Mouse (Mus musculus): ENCODE measurements at regions not wholly inside any gene's neighbourhood (a gene's known extent, or its start where the extent isn't known, plus 50 kb on each side); places are given as distances from the start of the nearest gene placed in this dataset.

DNA sequence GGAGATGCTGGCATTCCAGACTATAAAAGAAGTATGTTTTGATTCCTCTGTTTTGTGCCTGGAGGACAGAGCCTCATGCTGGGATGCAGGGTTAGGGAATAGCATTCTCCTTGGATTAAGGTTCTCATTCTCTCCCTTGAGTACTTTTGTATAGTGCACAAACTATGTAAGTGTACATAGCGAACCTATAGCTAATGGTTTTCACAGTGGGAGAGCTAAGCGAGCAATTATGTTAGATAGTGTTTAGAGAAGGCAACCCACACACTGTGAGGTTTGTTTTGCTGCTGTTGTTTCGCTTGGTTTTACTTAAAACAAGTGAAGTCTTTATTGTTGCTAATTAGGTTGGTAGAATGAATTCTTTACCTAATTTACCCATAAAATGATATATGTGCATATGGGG lies 266.2 kb downstream of the 1700017N19Rik start:
- Histone ChIP-seq H3K9me3 (replicated peaks; ENCODE audit: control insufficient read depth, low read length, poor library complexity, severe bottlenecking) (no peaks in the 10 kb centered on the region), H3K4me1 (ENCODE audit: control insufficient read depth, insufficient read depth, low read length) (no peaks in the 10 kb centered on the region), H3K36me3 (ENCODE audit: control insufficient read depth, insufficient read depth, low read length) (no peaks in the 10 kb centered on the region), H3K4me3 (ENCODE audit: low read depth, low read length) (no peak overlapping the region), H3K4me2 (ENCODE audit: low read length) (no peak overlapping the region), H3K9ac (ENCODE audit: low read depth, low read length) (no peak overlapping the region), H3K27me3 (ENCODE audit: control insufficient read depth, insufficient read depth, low read depth, low read length) (no peaks in the 10 kb centered on the region), H3K27ac (ENCODE audit: low read length) (no peak overlapping the region)
- 63% methylated on average over 3 of the region's 3 CpGs for WGBS
- no peak for ATAC-seq

DNA sequence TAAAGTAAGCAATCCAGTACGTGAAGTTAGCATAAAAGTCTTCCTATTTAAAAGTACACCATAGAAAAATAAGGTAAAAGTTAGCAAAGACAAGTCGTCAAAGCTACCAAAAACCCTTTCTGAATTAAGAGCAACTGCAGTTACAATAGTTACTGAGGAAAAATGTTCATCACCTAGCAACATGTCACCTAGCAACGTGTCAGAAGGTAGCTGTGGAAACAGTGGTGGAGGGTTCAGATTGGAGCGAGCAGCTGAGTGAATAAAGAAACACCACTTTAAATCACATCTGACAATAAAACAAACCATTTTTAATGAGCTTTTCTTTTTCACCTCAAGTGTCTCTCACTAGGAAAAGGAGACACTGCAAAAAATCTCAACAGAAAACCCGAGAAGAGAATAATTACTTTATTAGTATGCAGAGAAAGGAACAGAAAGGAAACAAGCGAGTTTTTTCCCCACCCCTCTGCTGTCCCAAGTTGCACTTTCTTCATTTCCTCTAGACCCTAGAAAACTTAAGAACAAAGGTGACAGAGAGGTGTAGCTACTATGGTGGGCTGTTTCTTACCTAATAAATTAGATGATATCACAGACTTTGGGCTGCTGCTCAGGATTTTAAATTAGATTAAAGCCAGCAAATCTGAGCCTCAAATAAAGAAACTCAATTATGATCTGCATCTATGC lies 275.4 kb downstream of the 1700017N19Rik start:
- H3K36me3 ChIP-seq (ENCODE audit: control insufficient read depth, insufficient read depth, low read length) = no peaks in the 10 kb centered on the region
- H3K27ac ChIP-seq (ENCODE audit: low read length) = peak overlapping the region; percentile 38; the same call in 1 of the 2 replicates
- 0 out of 2 replicates have a peak overlapping the region, but pooled peaks have one; percentile 23 for H3K4me2 ChIP-seq (ENCODE audit: low read length)
- no peaks in the 10 kb centered on the region for H3K9me3 ChIP-seq (replicated peaks; ENCODE audit: control insufficient read depth, low read length, poor library complexity, severe bottlenecking)
- WGBS = 9% methylated on average over 6 of the region's 6 CpGs
- 0 out of 2 replicates have a peak overlapping the region, but pooled peaks have one; percentile 6 for H3K9ac ChIP-seq (ENCODE audit: low read depth, low read length)
- no peaks in the 10 kb centered on the region for H3K27me3 ChIP-seq (ENCODE audit: control insufficient read depth, insufficient read depth, low read depth, low read length)
- H3K4me3 ChIP-seq (ENCODE audit: low read depth, low read length) = no peak overlapping the region
- peak; percentile 98 for ATAC-seq
- H3K4me1 ChIP-seq (ENCODE audit: control insufficient read depth, insufficient read depth, low read length) = peaks cover 7% of the 10 kb centered on the region

DNA sequence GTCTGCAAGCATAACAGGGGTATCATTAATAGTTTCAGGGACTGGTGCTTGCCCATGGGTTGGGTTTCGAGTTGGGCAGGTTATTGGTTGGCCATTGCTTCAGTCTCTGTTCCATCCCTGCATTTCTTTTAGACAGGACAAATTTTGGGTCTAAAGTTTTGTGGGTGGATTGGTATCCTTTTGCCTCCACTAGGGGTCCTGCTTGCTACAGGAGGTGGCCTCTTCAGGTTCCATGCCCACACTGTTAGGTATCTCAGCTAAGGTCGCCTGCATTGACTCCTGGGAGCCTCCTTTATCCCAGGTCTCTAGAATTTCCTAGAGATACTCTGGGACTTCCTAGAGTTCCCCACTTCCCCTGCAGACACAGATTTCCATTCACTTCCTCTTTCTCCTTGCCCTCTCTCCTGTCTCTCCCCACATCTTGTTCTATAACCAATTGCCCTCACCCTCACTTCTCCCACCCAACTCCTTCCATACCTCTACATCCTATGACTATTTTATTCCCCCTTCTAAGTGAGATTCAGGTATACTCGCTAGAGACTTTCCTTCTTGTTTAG lies 278.2 kb downstream of the 1700017N19Rik start:
- WGBS = 57% methylated on average over 3 of the region's 3 CpGs
- no peak for ATAC-seq
- H3K4me1 ChIP-seq (ENCODE audit: control insufficient read depth, insufficient read depth, low read length) = peaks cover 7% of the 10 kb centered on the region

DNA sequence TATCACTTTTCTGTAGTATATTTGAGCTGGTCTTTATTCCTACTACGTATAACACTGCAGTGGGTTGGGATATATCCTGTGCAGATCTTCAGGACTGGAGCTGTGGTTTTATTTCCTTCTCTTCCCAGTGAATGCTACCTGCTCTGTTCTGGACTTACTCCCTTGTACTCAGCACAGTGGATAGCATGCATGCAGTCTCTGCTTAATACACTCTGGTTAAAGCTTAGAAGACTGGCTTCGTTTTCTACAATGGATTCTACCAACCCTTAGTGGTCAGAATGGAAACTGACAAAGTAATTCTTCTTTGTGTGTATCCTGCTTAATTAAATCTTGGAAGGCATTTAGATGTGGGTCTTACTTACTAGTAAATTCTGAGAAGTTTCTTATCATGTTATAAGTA lies 292.3 kb downstream of the 1700017N19Rik start:
- H3K36me3 ChIP-seq (ENCODE audit: control insufficient read depth, insufficient read depth, low read length) = no peaks in the 10 kb centered on the region
- no peaks in the 10 kb centered on the region for H3K27me3 ChIP-seq (ENCODE audit: control insufficient read depth, insufficient read depth, low read depth, low read length)
- H3K9ac ChIP-seq (ENCODE audit: low read depth, low read length) = no peak overlapping the region
- WGBS = 83% methylated on average over 2 of the region's 2 CpGs
- no peaks in the 10 kb centered on the region for H3K9me3 ChIP-seq (replicated peaks; ENCODE audit: control insufficient read depth, low read length, poor library complexity, severe bottlenecking)
- no peak overlapping the region for H3K4me2 ChIP-seq (ENCODE audit: low read length)
- no peak overlapping the region for H3K4me3 ChIP-seq (ENCODE audit: low read depth, low read length)
- no peak for ATAC-seq
- H3K4me1 ChIP-seq (ENCODE audit: control insufficient read depth, insufficient read depth, low read length) = no peaks in the 10 kb centered on the region; the same call in 1 of the 2 replicates
- H3K27ac ChIP-seq (ENCODE audit: low read length) = no peak overlapping the region

More for the DNA sequence above, 278.2 kb downstream of the 1700017N19Rik start:
- H3K27me3 ChIP-seq (ENCODE audit: control insufficient read depth, insufficient read depth, low read depth, low read length) = no peaks in the 10 kb centered on the region
- no peaks in the 10 kb centered on the region for H3K36me3 ChIP-seq (ENCODE audit: control insufficient read depth, insufficient read depth, low read length)
- H3K4me2 ChIP-seq (ENCODE audit: low read length) = no peak overlapping the region
- H3K9me3 ChIP-seq (replicated peaks; ENCODE audit: control insufficient read depth, low read length, poor library complexity, severe bottlenecking) = peaks cover 4% of the 10 kb centered on the region; the same call in 1 of the 2 replicates
- H3K27ac ChIP-seq (ENCODE audit: low read length) = no peak overlapping the region
- H3K9ac ChIP-seq (ENCODE audit: low read depth, low read length) = no peak overlapping the region
- no peak overlapping the region for H3K4me3 ChIP-seq (ENCODE audit: low read depth, low read length)

DNA sequence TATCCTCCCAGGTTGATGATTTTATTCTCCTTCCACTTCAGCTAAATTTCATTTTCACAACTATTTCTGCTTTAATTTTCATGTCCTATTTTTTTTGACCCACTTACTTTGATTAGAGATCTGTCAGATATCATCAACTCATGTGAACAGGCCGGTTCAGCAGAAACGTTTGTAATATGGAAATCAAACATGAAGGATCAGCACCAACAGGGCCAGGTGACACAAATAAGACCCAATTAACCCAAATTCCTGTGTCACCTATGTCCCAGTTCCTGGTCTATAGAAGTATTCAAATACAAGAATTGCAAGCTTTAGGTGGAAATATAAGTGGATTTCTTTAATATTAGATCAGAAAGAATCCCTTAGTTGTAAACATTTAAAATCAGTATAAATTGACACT lies 332.7 kb downstream of the 1700017N19Rik start:
- no peaks in the 10 kb centered on the region for H3K4me1 ChIP-seq (ENCODE audit: control insufficient read depth, insufficient read depth, low read length)
- no peak for ATAC-seq

DNA sequence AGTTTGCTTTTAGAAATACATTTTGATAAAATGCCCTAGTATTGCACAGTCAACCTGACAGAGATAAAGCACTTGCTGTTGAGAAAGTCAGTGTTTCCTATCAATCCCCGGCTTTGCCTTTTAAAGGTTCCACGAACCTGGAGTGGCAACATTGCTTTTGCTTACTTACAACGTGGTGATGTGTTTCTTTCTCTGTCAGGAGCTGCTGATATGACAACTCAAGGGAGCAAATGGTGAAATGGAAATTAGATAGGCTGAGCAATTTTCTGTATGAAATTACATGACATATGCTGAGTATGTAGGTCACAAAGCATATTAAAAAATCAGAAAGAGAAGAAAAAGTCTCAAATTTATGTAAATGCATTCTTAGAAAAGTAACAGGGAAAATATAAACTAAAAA lies 336.8 kb downstream of the 1700017N19Rik start:
- no peak for ATAC-seq
- H3K27me3 ChIP-seq (ENCODE audit: control insufficient read depth, insufficient read depth, low read depth, low read length) = no peaks in the 10 kb centered on the region
- no peak overlapping the region; the same call in 1 of the 2 replicates for H3K27ac ChIP-seq (ENCODE audit: low read length)
- no peak overlapping the region for H3K9ac ChIP-seq (ENCODE audit: low read depth, low read length)
- no peak overlapping the region for H3K4me3 ChIP-seq (ENCODE audit: low read depth, low read length)
- H3K9me3 ChIP-seq (replicated peaks; ENCODE audit: control insufficient read depth, low read length, poor library complexity, severe bottlenecking) = no peaks in the 10 kb centered on the region
- WGBS = 58% methylated on average over 3 of the region's 3 CpGs
- no peaks in the 10 kb centered on the region for H3K4me1 ChIP-seq (ENCODE audit: control insufficient read depth, insufficient read depth, low read length)
- no peaks in the 10 kb centered on the region for H3K36me3 ChIP-seq (ENCODE audit: control insufficient read depth, insufficient read depth, low read length)
- H3K4me2 ChIP-seq (ENCODE audit: low read length) = no peak overlapping the region

More for the DNA sequence above, 332.7 kb downstream of the 1700017N19Rik start:
- no peak overlapping the region for H3K4me3 ChIP-seq (ENCODE audit: low read depth, low read length)
- no peaks in the 10 kb centered on the region for H3K27me3 ChIP-seq (ENCODE audit: control insufficient read depth, insufficient read depth, low read depth, low read length)
- no peaks in the 10 kb centered on the region for H3K9me3 ChIP-seq (replicated peaks; ENCODE audit: control insufficient read depth, low read length, poor library complexity, severe bottlenecking)
- no peak overlapping the region for H3K9ac ChIP-seq (ENCODE audit: low read depth, low read length)
- WGBS = 67% methylated on average over 2 of the region's 2 CpGs
- H3K4me2 ChIP-seq (ENCODE audit: low read length) = no peak overlapping the region
- no peak overlapping the region for H3K27ac ChIP-seq (ENCODE audit: low read length)
- H3K36me3 ChIP-seq (ENCODE audit: control insufficient read depth, insufficient read depth, low read length) = no peaks in the 10 kb centered on the region

DNA sequence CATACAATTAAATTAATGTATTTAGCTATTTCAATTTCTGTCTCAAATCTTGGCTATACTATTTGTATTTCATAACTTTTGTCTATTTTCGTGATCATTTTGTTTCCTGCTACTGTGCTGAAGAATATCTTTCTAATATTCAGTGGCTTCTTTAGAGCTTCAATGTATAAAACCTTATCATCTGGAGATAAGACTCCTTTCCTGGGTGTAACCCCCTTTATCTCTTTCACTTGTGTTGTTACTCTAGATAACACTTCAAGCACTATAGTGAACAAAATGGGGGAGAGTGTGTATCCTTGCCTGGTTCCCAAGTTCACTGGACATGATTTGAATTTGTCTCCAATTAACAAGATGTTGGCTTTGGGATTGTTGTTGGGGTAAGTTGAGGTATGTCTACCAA lies 341.5 kb downstream of the 1700017N19Rik start:
- H3K27ac ChIP-seq (ENCODE audit: low read length) = no peak overlapping the region
- no peaks in the 10 kb centered on the region for H3K36me3 ChIP-seq (ENCODE audit: control insufficient read depth, insufficient read depth, low read length)
- no peak overlapping the region for H3K4me3 ChIP-seq (ENCODE audit: low read depth, low read length)
- WGBS = 94% methylated on average over 1 of the region's 1 CpGs
- ATAC-seq = no peak
- no peaks in the 10 kb centered on the region for H3K9me3 ChIP-seq (replicated peaks; ENCODE audit: control insufficient read depth, low read length, poor library complexity, severe bottlenecking)
- no peak overlapping the region for H3K4me2 ChIP-seq (ENCODE audit: low read length)
- H3K4me1 ChIP-seq (ENCODE audit: control insufficient read depth, insufficient read depth, low read length) = no peaks in the 10 kb centered on the region
- no peaks in the 10 kb centered on the region for H3K27me3 ChIP-seq (ENCODE audit: control insufficient read depth, insufficient read depth, low read depth, low read length)
- H3K9ac ChIP-seq (ENCODE audit: low read depth, low read length) = no peak overlapping the region

DNA sequence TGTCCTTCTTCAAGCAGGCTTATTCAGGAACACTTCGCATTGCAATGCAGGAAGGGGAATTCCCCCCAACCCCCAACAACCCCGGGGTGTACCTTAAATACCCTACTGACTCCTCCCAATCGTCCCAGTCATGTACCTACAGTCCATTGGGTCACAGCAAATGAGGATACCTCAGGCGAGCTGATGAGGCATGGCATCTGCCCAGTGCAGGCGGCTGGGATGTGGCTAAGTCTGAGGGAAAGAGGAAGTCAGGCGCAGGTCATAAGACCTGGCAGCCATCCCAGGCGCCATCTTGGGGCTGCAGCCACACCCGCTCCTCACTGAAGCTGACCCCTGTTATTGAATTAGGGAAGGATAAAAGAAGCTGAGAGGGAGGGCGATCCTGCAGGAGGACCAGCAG lies 368.1 kb downstream of the 1700017N19Rik start:
- Histone ChIP-seq H3K9ac (ENCODE audit: low read depth, low read length) (no peak overlapping the region), H3K4me3 (ENCODE audit: low read depth, low read length) (no peak overlapping the region), H3K36me3 (ENCODE audit: control insufficient read depth, insufficient read depth, low read length) (no peaks in the 10 kb centered on the region), H3K4me2 (ENCODE audit: low read length) (no peak overlapping the region), H3K27me3 (ENCODE audit: control insufficient read depth, insufficient read depth, low read depth, low read length) (no peaks in the 10 kb centered on the region), H3K9me3 (replicated peaks; ENCODE audit: control insufficient read depth, low read length, poor library complexity, severe bottlenecking) (no peaks in the 10 kb centered on the region), H3K4me1 (ENCODE audit: control insufficient read depth, insufficient read depth, low read length) (no peaks in the 10 kb centered on the region), H3K27ac (ENCODE audit: low read length) (no peak overlapping the region)
- WGBS = 92% methylated on average over 9 of the region's 9 CpGs
- ATAC-seq = no peak

DNA sequence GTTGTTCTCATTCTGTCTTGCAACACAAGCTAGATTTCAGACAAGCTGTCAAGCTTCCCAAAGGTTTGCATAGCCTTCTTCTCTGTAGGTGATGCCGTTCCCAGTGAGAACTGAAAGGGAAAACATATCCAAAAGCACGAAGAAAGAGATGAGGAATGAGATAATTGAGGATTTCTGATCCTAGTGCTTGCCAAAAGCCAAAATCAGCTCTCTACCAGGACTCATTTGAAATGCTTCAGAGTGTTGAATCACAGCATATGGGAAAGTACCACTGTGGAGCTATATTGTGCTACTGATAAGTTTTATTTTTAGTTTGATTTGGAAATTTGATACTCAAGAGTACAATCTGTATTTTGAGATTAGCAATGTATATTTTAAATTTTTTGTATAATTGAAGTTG lies 413.2 kb downstream of the 1700017N19Rik start:
- H3K36me3 ChIP-seq (ENCODE audit: control insufficient read depth, insufficient read depth, low read length) = no peaks in the 10 kb centered on the region
- ATAC-seq = no peak

More for the DNA sequence above, 413.2 kb downstream of the 1700017N19Rik start:
- Histone ChIP-seq H3K4me2 (ENCODE audit: low read length) (no peak overlapping the region), H3K27ac (ENCODE audit: low read length) (no peak overlapping the region), H3K4me3 (ENCODE audit: low read depth, low read length) (no peak overlapping the region), H3K4me1 (ENCODE audit: control insufficient read depth, insufficient read depth, low read length) (no peaks in the 10 kb centered on the region), H3K9me3 (replicated peaks; ENCODE audit: control insufficient read depth, low read length, poor library complexity, severe bottlenecking) (no peaks in the 10 kb centered on the region), H3K9ac (ENCODE audit: low read depth, low read length) (no peak overlapping the region), H3K27me3 (ENCODE audit: control insufficient read depth, insufficient read depth, low read depth, low read length) (no peaks in the 10 kb centered on the region)
- WGBS = 63% methylated on average over 2 of the region's 2 CpGs

All from midbrain, embryonic 16.5 days (tissue).